In genomic region chr15:84679090-84679489, GRCm38 (mm10) we compare ENCODE assay signal across 15 mouse cellular contexts. TPM values are rescaled to one million over a fixed set of nuclear protein-coding genes. Genes with fewer than 3 reads are reported as not detected.
DNase-seq lines count a peak whose midpoint lies in the region; ATAC-seq and TF ChIP-seq lines count a peak whose summit lies in the region.
"Had no signal": no experiment of that assay in that cellular context is flagged by ENCODE, and none has a peak within 500 bp of the region (broad histone marks: within the 10 kb centered on the region; RNA-seq: fewer than 3 reads in every experiment).

No protein-coding gene starts in this region.

- no peak overlapping the region for H3K27ac ChIP-seq in forebrain, postnatal 0 days (ENCODE audit: low read depth, low read length)
- H3K27ac ChIP-seq in forebrain, embryonic 10.5 days = no peak overlapping the region

- DNase-seq in forebrain, postnatal 0 days = no peak
- DNase-seq in forebrain, embryonic 10.5 days (ENCODE audit: extremely low spot score, low spot score) = no peak
- no peak for DNase-seq in lung, adult 2 months
- DNase-seq in lung, postnatal 14 days = no peak
- DNase-seq in B cell, adult 2 months = peak; percentile 64 to 68
- no peak for DNase-seq in brain, embryonic 14.5 days (ENCODE audit: low read depth)
- no peak for DNase-seq in ovary, postnatal 14 days (ENCODE audit: low spot score)
- DNase-seq in adrenal gland, adult 2 months = no peak
- DNase-seq: cerebellum, adult 11 months; gastrocnemius, postnatal 14 days; heart, postnatal 4 days; kidney, adult 8-10 months; layer of hippocampus, adult 9-11 months had no signal

- 95% methylated on average over 4 of the region's 4 CpGs for WGBS in forebrain, postnatal 0 days
- 92% methylated on average over 4 of the region's 4 CpGs for WGBS in forebrain, embryonic 10.5 days
- WGBS in lung, adult 2 months = 99% methylated on average over 4 of the region's 4 CpGs

- ATAC-seq in forebrain, postnatal 0 days = no peak
- ATAC-seq: activated CD4-positive, CD25-positive, alpha-beta regulatory T cell, adult 4 months had no signal

- no peaks in the 10 kb centered on the region for H3K9me3 ChIP-seq in forebrain, postnatal 0 days (ENCODE audit: low read length)
- no peaks in the 10 kb centered on the region for H3K9me3 ChIP-seq in forebrain, embryonic 10.5 days

- no peak overlapping the region for H3K4me3 ChIP-seq in forebrain, postnatal 0 days (ENCODE audit: low read depth, low read length)
- no peak overlapping the region for H3K4me3 ChIP-seq in forebrain, embryonic 10.5 days
- H3K4me3 ChIP-seq in lung, adult 2 months (replicated peaks; ENCODE audit: extremely low read depth, low read depth, low read length) = no peak overlapping the region

- TF ChIP-seq POLR2A in lung, adult 2 months (IDR thresholded peaks at IDR 0.05; ENCODE audit: borderline replicate concordance, extremely low read depth, low read depth, low read length) = no peak
- TF ChIP-seq POLR2A in brain, embryonic 14.5 days (IDR thresholded peaks at IDR 0.05; ENCODE audit: borderline replicate concordance, extremely low read depth, insufficient read depth, insufficient read length, poor library complexity, severe bottlenecking) = no peak

- H3K36me3 ChIP-seq in forebrain, postnatal 0 days (ENCODE audit: insufficient read depth) = no peaks in the 10 kb centered on the region
- H3K36me3 ChIP-seq in forebrain, embryonic 10.5 days (replicated peaks) = no peaks in the 10 kb centered on the region

- peak; percentile 46 for TF ChIP-seq CTCF in forebrain, postnatal 0 days (IDR thresholded peaks at IDR 0.05; ENCODE audit: low read depth)
- TF ChIP-seq CTCF in lung, adult 2 months (IDR thresholded peaks at IDR 0.05; ENCODE audit: insufficient read depth, low read length) = peak; percentile 34; the same call in 1 of the 2 replicates
- peak; percentile 30; the same call in 1 of the 2 replicates for TF ChIP-seq CTCF in brain, embryonic 14.5 days (IDR thresholded peaks at IDR 0.05; ENCODE audit: borderline replicate concordance, extremely low read depth, insufficient read depth, insufficient read length)

- H3K9ac ChIP-seq in forebrain, postnatal 0 days = no peak overlapping the region

- peaks cover 20% of the 10 kb centered on the region for H3K27me3 ChIP-seq in forebrain, postnatal 0 days (ENCODE audit: insufficient read depth, low read length)
- H3K27me3 ChIP-seq in forebrain, embryonic 10.5 days (ENCODE audit: poor library complexity, severe bottlenecking) = peaks cover 53% of the 10 kb centered on the region

- H3K4me1 ChIP-seq in forebrain, postnatal 0 days (ENCODE audit: insufficient read depth) = no peaks in the 10 kb centered on the region; the same call in 1 of the 2 replicates
- H3K4me1 ChIP-seq in forebrain, embryonic 10.5 days = peaks cover 53% of the 10 kb centered on the region
- peaks cover 3% of the 10 kb centered on the region; the same call in 1 of the 2 replicates for H3K4me1 ChIP-seq in lung, adult 2 months (ENCODE audit: control insufficient read depth, insufficient read depth, low read length)

- H3K4me2 ChIP-seq in forebrain, postnatal 0 days (ENCODE audit: low read depth) = no peak overlapping the region

RNA-seq across cellular contexts. Expression of gene Prr5, which starts 9.7 kb away (rescaled TPM):
- 8.6 and 17.2 TPM in 2 replicates for total RNA-seq in forebrain, postnatal 0 days (2014; rRNA removed)
- 17.8 and 28.2 TPM in 2 replicates for polyA plus RNA-seq in forebrain, postnatal 0 days (2015; fragmentation: Nextera tagmentation; extraction: Ambion mirVana)
- 14.1 and 14.3 TPM in 2 replicates for polyA plus RNA-seq in forebrain, embryonic 10.5 days (2016; fragmentation: Nextera tagmentation; extraction: Ambion mirVana)
- polyA plus RNA-seq in lung, adult 2 months (2012; rRNA removed) = 12.9 and 14.1 TPM in 2 replicates
- polyA plus RNA-seq in brain, embryonic 14.5 days (2012; rRNA removed) = 14.2 and 20.9 TPM in 2 replicates
- total RNA-seq in adrenal gland, adult 2 months (2021) = 1 to 10 TPM; 7.0 to 9.4 TPM
- 15.7 and 26.7 TPM in 2 replicates for polyA plus RNA-seq in adrenal gland, adult 2 months (2012; rRNA removed)
- polyA plus RNA-seq: activated CD4-positive, CD25-positive, alpha-beta regulatory T cell, adult 4 months had no signal

RNA-seq across cellular contexts. Expression of gene Arhgap8, which starts 40.8 kb away (rescaled TPM):
- total RNA-seq in forebrain, postnatal 0 days (2014; rRNA removed) = 0.29 TPM in 1 of 2 replicates, not detected in the other
- polyA plus RNA-seq in forebrain, postnatal 0 days (2015; fragmentation: Nextera tagmentation; extraction: Ambion mirVana) = 0.19 and 0.44 TPM in 2 replicates
- 2.1 and 2.2 TPM in 2 replicates for polyA plus RNA-seq in forebrain, embryonic 10.5 days (2016; fragmentation: Nextera tagmentation; extraction: Ambion mirVana)
- polyA plus RNA-seq in lung, adult 2 months (2012; rRNA removed) = 20.3 and 22.1 TPM in 2 replicates
- 0.44 and 0.81 TPM in 2 replicates for polyA plus RNA-seq in brain, embryonic 14.5 days (2012; rRNA removed)
- total RNA-seq in adrenal gland, adult 2 months (2021) = under 1 TPM; 0.43 to 0.93 TPM
- polyA plus RNA-seq in adrenal gland, adult 2 months (2012; rRNA removed) = 0.90 and 1.00 TPM in 2 replicates
- total RNA-seq: megakaryocyte, adult 5-6 weeks had no signal
- polyA plus RNA-seq: activated CD4-positive, CD25-positive, alpha-beta regulatory T cell, adult 4 months had no signal

Comparison
In these comparisons a context has a peak if more than half of its experiments do, and no peak if none do; other contexts are left out.
1. DNase-seq: peak in B cell, adult 2 months (2 of 2); none in forebrain, postnatal 0 days (single experiment), forebrain, embryonic 10.5 days (single experiment), lung, adult 2 months (single experiment), lung, postnatal 14 days (single experiment), brain, embryonic 14.5 days (single experiment), ovary, postnatal 14 days (single experiment) and adrenal gland, adult 2 months (single experiment).
2. Peak in every context shown above with its lines, with median percentiles within 50 percentile points of each other: CTCF ChIP-seq.